Mouse (Mus musculus): ENCODE measurements around the gene Ube2m.

DNA sequence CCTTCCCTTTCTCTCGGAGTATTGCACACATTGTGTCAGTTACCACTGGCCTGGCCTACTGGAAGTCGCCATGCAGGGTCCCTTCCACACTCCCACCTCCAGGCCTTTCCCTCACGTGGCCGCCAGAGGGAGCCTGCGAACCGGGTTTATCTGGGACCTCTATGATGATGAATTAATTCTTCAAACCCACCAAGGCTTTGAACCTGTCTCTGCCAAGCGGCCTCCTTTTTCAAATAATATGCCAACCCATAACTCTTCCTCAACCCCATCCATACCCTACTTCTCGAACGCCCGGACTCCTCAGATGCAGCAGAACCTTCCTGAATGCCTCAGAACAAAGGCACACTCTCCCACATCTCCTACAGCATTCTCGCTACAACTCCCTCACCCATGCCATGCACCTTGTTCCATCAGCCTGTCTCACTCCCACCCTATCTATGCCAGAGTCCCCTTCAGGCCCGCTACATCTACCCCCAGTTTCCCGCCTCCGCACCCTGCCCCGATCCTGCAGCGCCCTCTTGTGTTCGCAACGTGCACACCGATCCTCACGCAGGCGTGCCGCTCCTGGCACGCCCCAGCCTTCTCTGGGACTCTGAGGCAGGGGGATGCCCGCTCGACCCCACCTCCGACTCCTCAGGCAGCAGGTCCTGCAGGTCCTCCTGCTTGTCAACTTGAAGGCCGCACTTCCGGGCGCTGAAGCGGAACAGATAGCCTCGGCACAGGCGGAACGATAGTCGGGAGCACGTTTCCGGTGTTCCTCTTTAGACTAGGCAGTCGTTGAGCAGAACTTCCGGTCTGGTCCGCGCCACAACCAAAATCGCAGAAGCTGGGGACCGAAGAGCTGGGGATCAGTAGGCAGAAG lies 28.7 kb downstream of the Ube2m start:
- peak; percentile 87 for TF ChIP-seq CTCF (IDR thresholded peaks at IDR 0.05; ENCODE audit: low read depth, low read length)
- TF ChIP-seq POLR2A (IDR thresholded peaks at IDR 0.05; ENCODE audit: insufficient read depth, low read length): no peak
- 0 out of 2 replicates have a peak, but pooled peaks have one; percentile 10 for TF ChIP-seq EP300 (IDR thresholded peaks at IDR 0.05; ENCODE audit: insufficient read depth, low read depth, low read length)

Data from ES-Bruce4 (cell line).